Mouse (Mus musculus) heart, postnatal 0 days (tissue): ENCODE measurements around the gene 4632433K11Rik. TPM values are rescaled to one million over a fixed set of nuclear protein-coding genes. Genes with fewer than 3 reads are reported as not detected.

Experiments
- ATAC-seq: fragments of 200-750 bp; cut with Nextera tagmentation; 2 replicates; pipeline ENCODE4 v1.8.0; 2017; ENCODE audit warnings: low read depth, moderate number of reproducible peaks, moderate library complexity; ENCODE audit not compliant: insufficient read depth
- DNase-seq: peaks from one replicate; pipeline ENCODE4 v3.0.0-alpha.2; 2016; ENCODE audit warnings: low spot score
- H3K27ac ChIP-seq: fragments of 300-500 bp; sonication (generic); 2 replicates; pipeline ENCODE4 v1.5.1; 2014; ENCODE audit warnings: low read depth, mild to moderate bottlenecking
- H3K27me3 ChIP-seq: fragments of 300-500 bp; sonication (generic); 2 replicates; pipeline ENCODE4 v1.6.1; 2014; ENCODE audit warnings: low read length, mixed read lengths; ENCODE audit not compliant: control insufficient read depth, insufficient read depth
- H3K36me3 ChIP-seq: fragments of 300-500 bp; sonication (generic); replicated peaks from 2 replicates; pipeline ENCODE4 v1.6.1; 2014; ENCODE audit warnings: low read length, mixed read lengths; ENCODE audit not compliant: control insufficient read depth, insufficient read depth
- H3K4me1 ChIP-seq: fragments of 300-500 bp; sonication (generic); 2 replicates; pipeline ENCODE4 v1.6.1; 2014; ENCODE audit warnings: antibody characterized with exemption; ENCODE audit not compliant: control insufficient read depth, insufficient read depth
- H3K4me2 ChIP-seq: fragments of 300-500 bp; sonication (generic); 2 replicates; pipeline ENCODE4 v1.6.1; 2014; ENCODE audit warnings: low read depth, mild to moderate bottlenecking, low read length, moderate library complexity
- H3K4me3 ChIP-seq: fragments of 300-500 bp; sonication (generic); 2 replicates; pipeline ENCODE4 v1.5.1; 2014; ENCODE audit warnings: low read depth, low read length
- H3K9ac ChIP-seq: fragments of 300-500 bp; sonication (generic); replicated peaks from 2 replicates; pipeline ENCODE4 v1.6.1; 2014; ENCODE audit warnings: low read depth, low read length, mixed read lengths
- H3K9me3 ChIP-seq: fragments of 300-500 bp; sonication (generic); replicated peaks from 2 replicates; pipeline ENCODE4 v1.6.1; 2016; ENCODE audit warnings: low read length; ENCODE audit not compliant: control insufficient read depth
- CTCF ChIP-seq: IDR thresholded peaks from 2 replicates; pipeline ENCODE4 v1.5.1; 2016; ENCODE audit warnings: antibody characterized with exemption, control low read depth, low read depth
- EP300 ChIP-seq: IDR thresholded peaks from 2 replicates; pipeline ENCODE4 v1.6.1; 2016; ENCODE audit warnings: antibody characterized with exemption, low read depth
- WGBS: fragments of 180-500 bp; shearing (Covaris S2); extraction: QIAGEN DNeasy Blood & Tissue Kit; methylation state at CpG from one replicate; pipeline ENCODE4 v1.1.7; 2014; 5-methylcytosine and 5-hydroxymethylcytosine counted together
- polyA plus RNA-seq: library from polyadenylated mRNA; unstranded; fragments of >200 nt; fragmentation: Nextera tagmentation; extraction: Ambion mirVana; gene quantifications from 2 replicates; pipeline ENCODE4 v1.2.1, GENCODE M21; 2015
- total RNA-seq: library from RNA; depleted of rRNA; stranded (reverse); fragments of >200 nt; gene quantifications from 2 replicates; pipeline ENCODE4 v1.2.3, GENCODE M21; 2014; ENCODE audit warnings: low replicate concordance; rRNA removed

Gene 4632433K11Rik
- total and polyA plus RNA-seq, 2 experiments from 2014 or later = 0.99 TPM; not detected in 1

DNA sequence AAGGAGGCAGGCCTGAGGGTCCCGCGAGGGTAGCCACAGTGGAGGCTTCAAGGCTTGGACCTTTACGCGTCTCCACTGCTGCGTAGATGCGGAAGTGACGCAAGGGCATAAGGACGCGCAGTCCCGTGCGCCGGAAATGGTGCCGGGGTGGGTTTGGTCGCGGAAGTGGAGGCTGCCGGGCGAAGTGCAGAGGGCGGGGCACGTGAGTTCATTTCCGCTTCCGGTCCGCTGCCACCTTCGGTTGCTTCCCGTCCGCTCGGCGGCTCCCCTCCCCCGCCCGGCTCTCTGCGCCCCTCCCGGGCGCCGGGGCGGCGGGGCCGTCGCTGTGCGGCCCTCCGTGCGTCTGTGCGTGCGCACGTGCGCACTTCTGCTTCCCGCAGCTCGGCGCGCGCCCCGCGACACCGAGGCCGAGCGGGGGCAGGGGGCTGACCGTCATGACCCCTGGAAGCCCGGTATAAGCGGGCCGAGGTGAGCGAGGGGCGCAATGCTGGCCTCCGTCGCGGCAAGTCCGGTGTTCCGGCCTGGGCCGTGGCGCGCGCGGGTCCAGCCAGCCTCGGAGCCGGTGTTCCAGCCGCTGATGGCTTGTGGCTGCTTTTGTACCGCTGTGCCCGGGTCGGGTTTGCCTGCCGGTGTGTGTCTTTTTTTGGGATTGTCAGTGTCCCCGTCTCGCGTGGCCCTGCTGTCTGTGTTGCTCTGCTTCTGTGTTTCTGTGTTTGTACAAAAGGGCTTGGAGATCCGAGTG lies 46.3 kb downstream of the 4632433K11Rik start, which contains the start of gene Epn1:
Epn1 (plus strand) TSS at position 226 of the 742 bp plus-strand sequence.
- H3K4me1 ChIP-seq = peaks cover 16% of the 10 kb centered on the region
- no peaks in the 10 kb centered on the region for H3K9me3 ChIP-seq
- peak within 1 kb of the TSS; percentile 95 for H3K9ac ChIP-seq
- DNase-seq (peak; percentile 96), ATAC-seq (peak; percentile 98)
- no peaks in the 10 kb centered on the region for H3K27me3 ChIP-seq
- peak within 1 kb of the TSS; percentile 97 for H3K27ac ChIP-seq
- H3K36me3 ChIP-seq = peaks cover 51% of the 10 kb centered on the region
- TF ChIP-seq CTCF (no peak), EP300 (peak; percentile 92)
- under 1% methylated on average over 81 of the region's 81 CpGs for WGBS
- H3K4me3 ChIP-seq = peak within 1 kb of the TSS; percentile 92
- H3K4me2 ChIP-seq = peak within 1 kb of the TSS; percentile 80

DNA sequence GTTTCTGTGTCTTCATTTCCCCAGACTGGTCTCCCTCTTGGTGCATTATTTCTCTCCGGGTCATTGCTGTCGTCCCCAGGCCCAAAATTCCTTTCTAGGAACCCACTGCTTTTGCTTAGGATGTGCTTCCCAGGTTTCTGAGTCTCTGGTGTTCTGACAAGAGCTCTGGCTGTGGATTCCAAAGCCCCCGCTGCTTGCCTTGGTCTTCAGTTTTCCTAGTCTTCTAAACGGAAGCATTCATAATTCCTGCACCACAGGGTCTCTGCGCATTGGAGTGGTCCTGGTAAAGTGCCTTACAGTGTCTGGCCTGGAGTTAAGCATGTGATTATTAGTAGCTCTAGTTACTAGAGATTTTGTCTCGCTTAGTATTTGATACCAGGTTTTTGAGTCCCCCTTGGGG lies 46.9 kb downstream of the 4632433K11Rik start:
- Histone ChIP-seq H3K4me1 (peaks cover 16% of the 10 kb centered on the region), H3K4me3 (peak overlapping the region; percentile 92), H3K27ac (peak overlapping the region; percentile 97), H3K9ac (peak overlapping the region; percentile 95), H3K36me3 (peaks cover 50% of the 10 kb centered on the region), H3K4me2 (peak overlapping the region; percentile 80), H3K27me3 (no peaks in the 10 kb centered on the region), H3K9me3 (no peaks in the 10 kb centered on the region)
- ATAC-seq = no peak
- TF ChIP-seq CTCF = no peak
- no peak for TF ChIP-seq EP300
- 3% methylated on average over 6 of the region's 6 CpGs for WGBS
- DNase-seq = no peak

DNA sequence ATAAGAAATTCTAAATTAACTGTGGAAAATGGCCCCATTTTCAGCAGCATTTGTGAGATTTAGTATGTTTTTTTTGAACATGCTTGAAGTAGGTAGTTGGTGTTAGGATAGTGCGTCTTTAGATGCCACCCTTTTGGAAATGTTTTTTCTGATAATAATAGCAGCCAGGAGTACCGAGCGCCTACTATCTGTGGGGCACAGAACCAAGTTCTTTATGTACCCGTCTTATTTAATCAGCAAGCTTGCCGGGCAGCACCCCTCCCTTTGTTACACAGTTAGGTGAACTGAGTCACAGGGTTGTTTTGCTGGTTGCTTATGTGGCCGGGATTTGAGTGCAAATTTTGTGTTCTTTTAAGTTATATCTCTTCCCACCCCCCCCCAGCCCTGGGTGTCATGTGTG lies 47.3 kb downstream of the 4632433K11Rik start:
- Histone ChIP-seq H3K9ac (peak overlapping the region; percentile 95), H3K27ac (peak overlapping the region; percentile 97), H3K27me3 (no peaks in the 10 kb centered on the region), H3K9me3 (no peaks in the 10 kb centered on the region), H3K4me1 (peaks cover 16% of the 10 kb centered on the region), H3K4me3 (peak overlapping the region; percentile 92), H3K36me3 (peaks cover 47% of the 10 kb centered on the region), H3K4me2 (peak overlapping the region; percentile 80)
- TF ChIP-seq CTCF = no peak
- TF ChIP-seq EP300 = no peak
- WGBS = 24% methylated on average over 6 of the region's 6 CpGs
- ATAC-seq (no peak), DNase-seq (no peak)

DNA sequence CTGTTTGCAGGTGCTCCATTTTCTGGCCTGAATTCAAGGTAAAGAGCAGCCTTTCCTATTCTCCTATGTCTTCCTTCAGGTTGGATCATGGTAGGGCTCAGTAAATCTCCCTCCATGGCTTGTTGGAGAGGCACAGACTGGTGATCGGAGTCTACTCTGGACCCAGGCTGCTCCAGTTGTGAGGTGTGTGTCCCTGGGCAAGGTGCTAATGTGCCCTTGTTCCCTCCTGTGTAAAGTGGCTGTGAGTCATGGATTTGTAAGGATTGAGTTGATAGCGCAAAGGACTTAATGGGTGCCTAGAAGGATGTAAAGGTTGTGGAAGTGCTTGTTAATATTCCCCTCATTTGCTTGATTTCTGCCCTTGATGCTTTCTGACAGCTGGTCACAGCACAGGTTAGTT lies 48.0 kb downstream of the 4632433K11Rik start:
- no peak for ATAC-seq
- peaks cover 16% of the 10 kb centered on the region for H3K4me1 ChIP-seq
- peak overlapping the region; percentile 80 for H3K4me2 ChIP-seq
- H3K36me3 ChIP-seq = peaks cover 40% of the 10 kb centered on the region
- H3K9me3 ChIP-seq = no peaks in the 10 kb centered on the region
- no peak overlapping the region for H3K4me3 ChIP-seq
- WGBS = 95% methylated on average over 2 of the region's 2 CpGs
- DNase-seq = no peak
- TF ChIP-seq CTCF = no peak
- no peak for TF ChIP-seq EP300
- no peaks in the 10 kb centered on the region for H3K27me3 ChIP-seq
- no peak overlapping the region for H3K9ac ChIP-seq
- no peak overlapping the region for H3K27ac ChIP-seq

DNA sequence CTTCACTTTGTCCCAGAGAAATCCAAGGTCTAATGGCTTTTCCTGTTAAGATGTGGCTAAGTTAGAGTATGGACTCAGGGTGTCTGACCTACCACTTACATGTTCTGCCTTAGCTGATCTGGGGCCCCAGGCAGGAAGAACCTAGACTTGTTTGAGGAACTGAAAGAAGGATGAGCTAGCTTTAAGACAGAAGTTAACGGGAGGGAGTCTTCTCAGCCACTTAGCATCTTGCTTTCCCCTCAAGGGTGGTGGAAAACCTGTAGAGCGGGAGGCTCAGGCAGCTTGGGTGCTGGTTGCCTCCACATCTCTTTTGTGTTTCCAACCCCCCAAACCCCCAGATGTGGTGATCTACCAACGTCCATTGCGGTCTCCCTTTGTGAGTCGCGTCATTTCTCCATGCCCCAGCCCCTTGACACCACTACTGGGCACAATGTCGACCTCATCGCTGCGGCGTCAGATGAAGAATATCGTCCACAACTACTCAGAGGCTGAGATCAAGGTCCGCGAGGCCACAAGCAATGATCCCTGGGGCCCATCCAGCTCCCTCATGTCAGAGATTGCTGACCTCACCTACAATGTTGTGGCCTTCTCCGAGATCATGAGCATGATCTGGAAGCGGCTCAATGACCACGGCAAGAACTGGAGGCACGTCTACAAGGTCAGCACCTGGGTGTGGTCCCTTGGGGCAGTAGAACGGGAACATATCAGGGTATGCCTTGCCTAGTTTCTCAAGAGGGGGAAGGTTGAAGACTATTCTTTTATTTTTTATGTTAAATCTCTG lies 49.6 kb downstream of the 4632433K11Rik start:
- peaks cover 16% of the 10 kb centered on the region for H3K4me1 ChIP-seq
- WGBS = 88% methylated on average over 18 of the region's 18 CpGs

More for the DNA sequence above, 49.6 kb downstream of the 4632433K11Rik start:
- H3K27ac ChIP-seq = no peak overlapping the region
- H3K9ac ChIP-seq = no peak overlapping the region
- no peak overlapping the region for H3K4me3 ChIP-seq
- no peak overlapping the region for H3K4me2 ChIP-seq
- no peaks in the 10 kb centered on the region for H3K27me3 ChIP-seq
- no peak for ATAC-seq
- no peak for DNase-seq
- TF ChIP-seq EP300 (no peak), CTCF (no peak)
- no peaks in the 10 kb centered on the region for H3K9me3 ChIP-seq
- H3K36me3 ChIP-seq = peaks cover 29% of the 10 kb centered on the region

Other genes with a start within 250 kb of the 4632433K11Rik start
- gene Tmem238, start 244.5 kb upstream of the 4632433K11Rik start, total RNA-seq = 2.2 and 21.0 TPM in 2 replicates
- gene Tmem238, start 244.5 kb upstream of the 4632433K11Rik start, polyA plus RNA-seq = 8.0 and 8.6 TPM in 2 replicates
- gene Rpl28, start 241.2 kb upstream of the 4632433K11Rik start, total RNA-seq = 141 and 173 TPM in 2 replicates
- gene Rpl28, start 241.2 kb upstream of the 4632433K11Rik start, polyA plus RNA-seq = 259 and 269 TPM in 2 replicates
- 440 and 486 TPM in 2 replicates for gene Ube2s, start 221.5 kb upstream of the 4632433K11Rik start, total RNA-seq
- 156 and 174 TPM in 2 replicates for gene Ube2s, start 221.5 kb upstream of the 4632433K11Rik start, polyA plus RNA-seq
- 0.23 TPM in 1 of 2 replicates, not detected in the other for gene Shisa7, start 189.4 kb upstream of the 4632433K11Rik start, total RNA-seq
- not detected in 2 replicates for gene Shisa7, start 189.4 kb upstream of the 4632433K11Rik start, polyA plus RNA-seq
- 1.4 and 20.0 TPM in 2 replicates for gene Isoc2b, start 163.9 kb upstream of the 4632433K11Rik start, total RNA-seq
- 4.5 and 6.5 TPM in 2 replicates for gene Isoc2b, start 163.9 kb upstream of the 4632433K11Rik start, polyA plus RNA-seq
- 15.2 and 25.6 TPM in 2 replicates for gene Isoc2a, start 157.0 kb upstream of the 4632433K11Rik start, total RNA-seq
- gene Isoc2a, start 157.0 kb upstream of the 4632433K11Rik start, polyA plus RNA-seq = 1.4 and 1.6 TPM in 2 replicates
- 0.88 TPM in 1 of 2 replicates, not detected in the other for gene Gm36210, start 127.6 kb upstream of the 4632433K11Rik start, total RNA-seq
- gene Gm36210, start 127.6 kb upstream of the 4632433K11Rik start, polyA plus RNA-seq = 0.08 and 0.12 TPM in 2 replicates
- gene Zfp628, start 118.9 kb upstream of the 4632433K11Rik start, total RNA-seq = 8.9 and 13.1 TPM in 2 replicates
- gene Zfp628, start 118.9 kb upstream of the 4632433K11Rik start, polyA plus RNA-seq = 1.7 and 1.9 TPM in 2 replicates
- gene Nat14, start 112.1 kb upstream of the 4632433K11Rik start, total RNA-seq = 2.0 and 4.2 TPM in 2 replicates
- gene Nat14, start 112.1 kb upstream of the 4632433K11Rik start, polyA plus RNA-seq = 2.8 and 3.6 TPM in 2 replicates
- gene Ssc5d, start 108.3 kb upstream of the 4632433K11Rik start, total RNA-seq = 3.5 and 5.0 TPM in 2 replicates
- gene Ssc5d, start 108.3 kb upstream of the 4632433K11Rik start, polyA plus RNA-seq = 1.1 and 1.2 TPM in 2 replicates
- gene Sbk2, start 69.7 kb upstream of the 4632433K11Rik start, total RNA-seq = 16.4 and 19.9 TPM in 2 replicates
- gene Sbk2, start 69.7 kb upstream of the 4632433K11Rik start, polyA plus RNA-seq = 22.0 and 24.3 TPM in 2 replicates
- 3.2 and 3.9 TPM in 2 replicates for gene Sbk3, start 63.0 kb upstream of the 4632433K11Rik start, total RNA-seq
- gene Sbk3, start 63.0 kb upstream of the 4632433K11Rik start, polyA plus RNA-seq = 2.7 and 4.1 TPM in 2 replicates
- gene Zfp579, start 38.0 kb upstream of the 4632433K11Rik start, total RNA-seq = 8.3 and 15.0 TPM in 2 replicates
- gene Zfp579, start 38.0 kb upstream of the 4632433K11Rik start, polyA plus RNA-seq = 25.4 and 30.6 TPM in 2 replicates
- gene Zfp524, start 19.7 kb upstream of the 4632433K11Rik start, total RNA-seq = 11.0 and 15.6 TPM in 2 replicates
- gene Zfp524, start 19.7 kb upstream of the 4632433K11Rik start, polyA plus RNA-seq = 12.5 and 15.1 TPM in 2 replicates
- 37.2 and 56.9 TPM in 2 replicates for gene Fiz1, start 19.4 kb upstream of the 4632433K11Rik start, total RNA-seq
- gene Fiz1, start 19.4 kb upstream of the 4632433K11Rik start, polyA plus RNA-seq = 14.4 and 14.7 TPM in 2 replicates
- not detected in 2 replicates for gene Gm44973, start 18.6 kb upstream of the 4632433K11Rik start, total RNA-seq
- 0.75 and 1.1 TPM in 2 replicates for gene Gm44973, start 18.6 kb upstream of the 4632433K11Rik start, polyA plus RNA-seq
- 17.6 and 24.9 TPM in 2 replicates for gene Zfp865, start 13.7 kb upstream of the 4632433K11Rik start, total RNA-seq
- 1.8 and 2.0 TPM in 2 replicates for gene Zfp865, start 13.7 kb upstream of the 4632433K11Rik start, polyA plus RNA-seq
- 1.0 and 2.8 TPM in 2 replicates for gene Ccdc106, start 13.6 kb upstream of the 4632433K11Rik start, total RNA-seq
- gene Ccdc106, start 13.6 kb upstream of the 4632433K11Rik start, polyA plus RNA-seq = 0.33 and 0.85 TPM in 2 replicates
- gene Zfp784, start 4.3 kb downstream of the 4632433K11Rik start, total RNA-seq = 7.2 and 8.3 TPM in 2 replicates
- gene Zfp784, start 4.3 kb downstream of the 4632433K11Rik start, polyA plus RNA-seq = 8.0 and 8.2 TPM in 2 replicates
- 15.0 TPM in 1 of 2 replicates, not detected in the other for gene Zfp580, start 17.4 kb downstream of the 4632433K11Rik start, total RNA-seq
- 14.7 and 16.6 TPM in 2 replicates for gene Zfp580, start 17.4 kb downstream of the 4632433K11Rik start, polyA plus RNA-seq
- gene U2af2, start 28.0 kb downstream of the 4632433K11Rik start, total RNA-seq = 95.2 and 99.1 TPM in 2 replicates
- gene U2af2, start 28.0 kb downstream of the 4632433K11Rik start, polyA plus RNA-seq = 38.0 and 39.3 TPM in 2 replicates
- 208 and 236 TPM in 2 replicates for gene Epn1, start 46.1 kb downstream of the 4632433K11Rik start, total RNA-seq
- 53.0 and 56.4 TPM in 2 replicates for gene Epn1, start 46.1 kb downstream of the 4632433K11Rik start, polyA plus RNA-seq
- not detected in 2 replicates for gene Rfpl4, start 82.8 kb downstream of the 4632433K11Rik start, total RNA-seq
- gene Rfpl4, start 82.8 kb downstream of the 4632433K11Rik start, polyA plus RNA-seq = not detected in 2 replicates
- 0.35 and 1.1 TPM in 2 replicates for gene Rasl2-9, start 91.8 kb downstream of the 4632433K11Rik start, total RNA-seq
- 4.4 and 6.5 TPM in 2 replicates for gene Rasl2-9, start 91.8 kb downstream of the 4632433K11Rik start, polyA plus RNA-seq
- gene Vmn1r55, start 115.6 kb downstream of the 4632433K11Rik start, total RNA-seq = not detected in 2 replicates
- gene Vmn1r55, start 115.6 kb downstream of the 4632433K11Rik start, polyA plus RNA-seq = not detected in 2 replicates
- not detected in 2 replicates for gene Vmn1r56, start 162.6 kb downstream of the 4632433K11Rik start, total RNA-seq
- not detected in 2 replicates for gene Vmn1r56, start 162.6 kb downstream of the 4632433K11Rik start, polyA plus RNA-seq
- gene Vmn1r57, start 184.4 kb downstream of the 4632433K11Rik start, total RNA-seq = not detected in 2 replicates
- gene Vmn1r57, start 184.4 kb downstream of the 4632433K11Rik start, polyA plus RNA-seq = not detected in 2 replicates